Mouse (Mus musculus): Measurements from ENCODE around the gene Tgfb1i1.

Gene Tgfb1i1

GRCm38 (mm10) chr7:128246496-128247391 is at the start of gene Tgfb1i1:
Tgfb1i1 (plus strand) TSS chr7:128246812.
- peak; percentile 73 to 75 for DNase-seq (ENCODE audit: low spot score in 2 of 2)

GRCm38 (mm10) chr7:128201607-128202006 is 45.0 kb upstream of the Tgfb1i1 start:
- DNase-seq (ENCODE audit: low spot score in 2 of 2), result no peak

- no peak for DNase-seq (ENCODE audit: low spot score in 2 of 2)
Observed at GRCm38 (mm10) chr7:128203071-128203470, 43.5 kb upstream of the Tgfb1i1 start.

- DNase-seq (ENCODE audit: low spot score in 2 of 2), result no peak
Observed at GRCm38 (mm10) chr7:128204179-128204578, 42.4 kb upstream of the Tgfb1i1 start.

- no peak for DNase-seq (ENCODE audit: low spot score in 2 of 2)
Observed at GRCm38 (mm10) chr7:128205695-128206094, 40.9 kb upstream of the Tgfb1i1 start.

GRCm38 (mm10) chr7:128206152-128206551 is 40.5 kb upstream of the Tgfb1i1 start, which contains the start of gene Cox6a2:
Cox6a2 (minus strand) TSS chr7:128206387.
- DNase-seq (ENCODE audit: low spot score in 2 of 2), result peak; percentile 74 to 76

- DNase-seq (ENCODE audit: low spot score in 2 of 2), result peak in 1 of 2 experiments; percentile 43
Observed at GRCm38 (mm10) chr7:128208187-128208586, 38.4 kb upstream of the Tgfb1i1 start.

- no peak for DNase-seq (ENCODE audit: low spot score in 2 of 2)
Observed at GRCm38 (mm10) chr7:128209826-128210225, 36.8 kb upstream of the Tgfb1i1 start.

- no peak for DNase-seq (ENCODE audit: low spot score in 2 of 2)
Observed at GRCm38 (mm10) chr7:128219952-128220351, 26.7 kb upstream of the Tgfb1i1 start.

GRCm38 (mm10) chr7:128220936-128221335 is 25.7 kb upstream of the Tgfb1i1 start:
- DNase-seq (ENCODE audit: low spot score in 2 of 2), result peak in 1 of 2 experiments; percentile 38

- no peak for DNase-seq (ENCODE audit: low spot score in 2 of 2)
Observed at GRCm38 (mm10) chr7:128231741-128232140, 14.9 kb upstream of the Tgfb1i1 start.

GRCm38 (mm10) chr7:128234796-128235195 is 11.8 kb upstream of the Tgfb1i1 start:
- no peak for DNase-seq (ENCODE audit: low spot score in 2 of 2)

GRCm38 (mm10) chr7:128235481-128235880 is 11.1 kb upstream of the Tgfb1i1 start:
- no peak for DNase-seq (ENCODE audit: low spot score in 2 of 2)

- no peak for DNase-seq (ENCODE audit: low spot score in 2 of 2)
Observed at GRCm38 (mm10) chr7:128236426-128236825, 10.2 kb upstream of the Tgfb1i1 start.

- DNase-seq (ENCODE audit: low spot score in 2 of 2), result peak; percentile 85 to 88
Observed at GRCm38 (mm10) chr7:128236856-128237592, 9.6 kb upstream of the Tgfb1i1 start, which contains the start of gene Armc5. Armc5 (plus strand) TSS chr7:128237342.

- DNase-seq (ENCODE audit: low spot score in 2 of 2), result no peak
Observed at GRCm38 (mm10) chr7:128237593-128237926, 9.1 kb upstream of the Tgfb1i1 start.

- peak; percentile 98 to 99 for DNase-seq (ENCODE audit: low spot score in 2 of 2)
Observed at GRCm38 (mm10) chr7:128237927-128238778, 8.5 kb upstream of the Tgfb1i1 start, which contains the start of gene 9130023H24Rik. 9130023H24Rik (minus strand) TSS chr7:128238031.

GRCm38 (mm10) chr7:128238991-128239390 is 7.6 kb upstream of the Tgfb1i1 start:
- no peak for DNase-seq (ENCODE audit: low spot score in 2 of 2)

- DNase-seq (ENCODE audit: low spot score in 2 of 2), result no peak
Observed at GRCm38 (mm10) chr7:128240131-128240784, 6.4 kb upstream of the Tgfb1i1 start.

- no peak for DNase-seq (ENCODE audit: low spot score in 2 of 2)
Observed at GRCm38 (mm10) chr7:128242331-128242730, 4.3 kb upstream of the Tgfb1i1 start.

GRCm38 (mm10) chr7:128243921-128244320 is 2.7 kb upstream of the Tgfb1i1 start:
- DNase-seq (ENCODE audit: low spot score in 2 of 2), result no peak
